Mouse (Mus musculus): ENCODE measurements around the gene Nyap2. TPM values are rescaled to one million over a fixed set of nuclear protein-coding genes. Genes with fewer than 3 reads are reported as not detected.

Nyap2 gene
- polyA plus RNA-seq (2015; fragmentation: Nextera tagmentation; extraction: Ambion mirVana), result 6.8 and 7.1 TPM in 2 replicates

- Histone ChIP-seq H3K4me1 (replicated peaks) (peaks cover 16% of the 10 kb centered on the region), H3K36me3 (no peaks in the 10 kb centered on the region), H3K9ac (replicated peaks) (peak within 1 kb of the TSS; percentile 63), H3K4me3 (replicated peaks) (peak within 1 kb of the TSS; percentile 38), H3K27me3 (no peaks in the 10 kb centered on the region), H3K9me3 (no peaks in the 10 kb centered on the region), H3K27ac (peak within 1 kb of the TSS; percentile 96), H3K4me2 (replicated peaks) (peak within 1 kb of the TSS; percentile 54)
- peak; percentile 91 for ATAC-seq
- WGBS, result 15% methylated on average over 16 of the region's 16 CpGs
These were observed at the start of gene Nyap2 for GRCm38 (mm10) chr1:81076831-81077664. TSS of gene Nyap2 (plus strand) at chr1:81076950.

- no peak for ATAC-seq
- Histone ChIP-seq H3K27me3 (no peaks in the 10 kb centered on the region), H3K9ac (replicated peaks) (no peak overlapping the region), H3K27ac (no peak overlapping the region), H3K4me1 (replicated peaks) (no peaks in the 10 kb centered on the region), H3K4me2 (replicated peaks) (no peak overlapping the region), H3K4me3 (replicated peaks) (no peak overlapping the region), H3K9me3 (no peaks in the 10 kb centered on the region), H3K36me3 (no peaks in the 10 kb centered on the region)
- WGBS, result 39% methylated on average over 5 of the region's 5 CpGs
These were observed 33.6 kb upstream of the Nyap2 start for GRCm38 (mm10) chr1:81042907-81043868.

- no peaks in the 10 kb centered on the region for H3K36me3 ChIP-seq
- 92% methylated on average over 5 of the region's 5 CpGs for WGBS
- H3K4me1 ChIP-seq (replicated peaks), result no peaks in the 10 kb centered on the region
- no peak overlapping the region for H3K4me2 ChIP-seq (replicated peaks)
- no peak overlapping the region for H3K9ac ChIP-seq (replicated peaks)
- no peak for ATAC-seq
- no peak overlapping the region for H3K27ac ChIP-seq
- H3K9me3 ChIP-seq, result no peaks in the 10 kb centered on the region
- H3K4me3 ChIP-seq (replicated peaks), result no peak overlapping the region
- H3K27me3 ChIP-seq, result no peaks in the 10 kb centered on the region
These were observed 18.4 kb upstream of the Nyap2 start for GRCm38 (mm10) chr1:81058340-81058739.

GRCm38 (mm10) chr1:81058835-81059234 is 17.9 kb upstream of the Nyap2 start:
- Histone ChIP-seq H3K4me3 (replicated peaks) (no peak overlapping the region), H3K27me3 (no peaks in the 10 kb centered on the region), H3K27ac (no peak overlapping the region), H3K9ac (replicated peaks) (no peak overlapping the region), H3K9me3 (no peaks in the 10 kb centered on the region), H3K36me3 (no peaks in the 10 kb centered on the region), H3K4me1 (replicated peaks) (no peaks in the 10 kb centered on the region), H3K4me2 (replicated peaks) (no peak overlapping the region)
- ATAC-seq, result no peak
- 78% methylated on average over 2 of the region's 2 CpGs for WGBS

GRCm38 (mm10) chr1:81062811-81063210 is 13.9 kb upstream of the Nyap2 start:
- Histone ChIP-seq H3K9me3 (no peaks in the 10 kb centered on the region), H3K36me3 (no peaks in the 10 kb centered on the region), H3K27me3 (no peaks in the 10 kb centered on the region), H3K4me2 (replicated peaks) (no peak overlapping the region), H3K9ac (replicated peaks) (no peak overlapping the region), H3K4me3 (replicated peaks) (no peak overlapping the region), H3K27ac (no peak overlapping the region), H3K4me1 (replicated peaks) (no peaks in the 10 kb centered on the region)
- no peak for ATAC-seq
- 85% methylated on average over 2 of the region's 2 CpGs for WGBS

GRCm38 (mm10) chr1:81076259-81076658 is 491 bp upstream of the Nyap2 start:
- Histone ChIP-seq H3K36me3 (no peaks in the 10 kb centered on the region), H3K27ac (peak overlapping the region; percentile 63), H3K27me3 (no peaks in the 10 kb centered on the region), H3K9ac (replicated peaks) (no peak overlapping the region), H3K4me3 (replicated peaks) (peak overlapping the region; percentile 38), H3K4me2 (replicated peaks) (peak overlapping the region; percentile 54), H3K9me3 (no peaks in the 10 kb centered on the region), H3K4me1 (replicated peaks) (peaks cover 16% of the 10 kb centered on the region)
- 26% methylated on average over 9 of the region's 9 CpGs for WGBS
- ATAC-seq, result peak; percentile 90

- Histone ChIP-seq H3K4me3 (replicated peaks) (peak overlapping the region; percentile 38), H3K36me3 (no peaks in the 10 kb centered on the region), H3K27me3 (no peaks in the 10 kb centered on the region), H3K4me1 (replicated peaks) (peaks cover 16% of the 10 kb centered on the region), H3K27ac (peak overlapping the region; percentile 96), H3K9ac (replicated peaks) (peak overlapping the region; percentile 63), H3K9me3 (no peaks in the 10 kb centered on the region), H3K4me2 (replicated peaks) (peak overlapping the region; percentile 54)
- peak; percentile 59 for ATAC-seq
- WGBS, result 47% methylated on average over 9 of the region's 9 CpGs
These were observed 1.0 kb downstream of the Nyap2 start for GRCm38 (mm10) chr1:81077665-81078314.

GRCm38 (mm10) chr1:81087485-81087884 is 10.7 kb downstream of the Nyap2 start:
- H3K4me3 ChIP-seq (replicated peaks), result no peak overlapping the region
- no peaks in the 10 kb centered on the region for H3K9me3 ChIP-seq
- no peak overlapping the region for H3K27ac ChIP-seq
- no peak for ATAC-seq
- H3K9ac ChIP-seq (replicated peaks), result no peak overlapping the region
- WGBS, result 90% methylated on average over 5 of the region's 5 CpGs
- no peaks in the 10 kb centered on the region for H3K27me3 ChIP-seq
- peaks cover 6% of the 10 kb centered on the region for H3K4me1 ChIP-seq (replicated peaks)
- H3K4me2 ChIP-seq (replicated peaks), result no peak overlapping the region
- H3K36me3 ChIP-seq, result no peaks in the 10 kb centered on the region

- WGBS, result 82% methylated on average over 1 of the region's 1 CpGs
- Histone ChIP-seq H3K9me3 (no peaks in the 10 kb centered on the region), H3K4me2 (replicated peaks) (no peak overlapping the region), H3K9ac (replicated peaks) (no peak overlapping the region), H3K4me3 (replicated peaks) (no peak overlapping the region), H3K27ac (no peak overlapping the region), H3K36me3 (no peaks in the 10 kb centered on the region), H3K27me3 (no peaks in the 10 kb centered on the region), H3K4me1 (replicated peaks) (peaks cover 6% of the 10 kb centered on the region)
- ATAC-seq, result 0 out of 2 replicates have a peak, but pooled peaks have one; percentile 40
These were observed 13.7 kb downstream of the Nyap2 start for GRCm38 (mm10) chr1:81090400-81090799.

GRCm38 (mm10) chr1:81090979-81091378 is 14.2 kb downstream of the Nyap2 start:
- no peaks in the 10 kb centered on the region for H3K9me3 ChIP-seq
- no peak overlapping the region for H3K9ac ChIP-seq (replicated peaks)
- no peak overlapping the region for H3K4me2 ChIP-seq (replicated peaks)
- 38% methylated on average over 3 of the region's 3 CpGs for WGBS
- H3K4me3 ChIP-seq (replicated peaks), result no peak overlapping the region
- H3K36me3 ChIP-seq, result no peaks in the 10 kb centered on the region
- H3K27ac ChIP-seq, result no peak overlapping the region
- no peak for ATAC-seq
- H3K27me3 ChIP-seq, result no peaks in the 10 kb centered on the region
- peaks cover 8% of the 10 kb centered on the region for H3K4me1 ChIP-seq (replicated peaks)

GRCm38 (mm10) chr1:81092056-81092455 is 15.3 kb downstream of the Nyap2 start:
- WGBS, result 74% methylated on average over 2 of the region's 2 CpGs
- no peaks in the 10 kb centered on the region for H3K9me3 ChIP-seq
- no peak overlapping the region for H3K9ac ChIP-seq (replicated peaks)
- H3K4me2 ChIP-seq (replicated peaks), result no peak overlapping the region
- H3K4me3 ChIP-seq (replicated peaks), result no peak overlapping the region
- peaks cover 8% of the 10 kb centered on the region for H3K4me1 ChIP-seq (replicated peaks)
- no peaks in the 10 kb centered on the region for H3K27me3 ChIP-seq
- no peak overlapping the region for H3K27ac ChIP-seq
- ATAC-seq, result no peak
- H3K36me3 ChIP-seq, result no peaks in the 10 kb centered on the region
